Mouse (Mus musculus) lung, embryonic 15.5 days (tissue): ENCODE measurements at regions not wholly inside any gene's neighbourhood (a gene's known extent, or its start where the extent isn't known, plus 50 kb on each side); places are given as distances from the start of the nearest gene placed in this dataset.
"Not testable (repeated sequence)": the region's sequence is repeated elsewhere in the genome, so short reads cannot be mapped to it uniquely, and the experiment has no call there.

Experiments used
- ATAC-seq: fragments of 200-750 bp; cut with Nextera tagmentation; 2 replicates; pipeline ENCODE4 v1.8.0; 2017; ENCODE audit warnings: moderate number of reproducible peaks, borderline replicate concordance; ENCODE audit not compliant: low FRiP score, low TSS enrichment; ENCODE audit errors: extremely low read depth
- H3K27ac ChIP-seq: fragments of 300-500 bp; sonication (generic); 2 replicates; pipeline ENCODE4 v1.5.1; 2015; ENCODE audit warnings: moderate library complexity, mild to moderate bottlenecking, inconsistent platforms
- H3K27me3 ChIP-seq: fragments of 300-500 bp; sonication (generic); 2 replicates; pipeline ENCODE4 v1.6.1; 2015; ENCODE audit warnings: inconsistent platforms
- H3K36me3 ChIP-seq: fragments of 300-500 bp; sonication (generic); 2 replicates; pipeline ENCODE4 v1.6.1; 2015; ENCODE audit warnings: inconsistent platforms
- H3K4me1 ChIP-seq: fragments of 300-500 bp; sonication (generic); 2 replicates; pipeline ENCODE4 v1.6.1; 2015; ENCODE audit warnings: inconsistent platforms
- H3K4me2 ChIP-seq: fragments of 300-500 bp; sonication (generic); 2 replicates; pipeline ENCODE4 v1.6.1; 2015; ENCODE audit warnings: inconsistent platforms, mild to moderate bottlenecking, moderate library complexity
- H3K4me3 ChIP-seq: fragments of 300-500 bp; sonication (generic); 2 replicates; pipeline ENCODE4 v1.5.1; 2015; ENCODE audit warnings: mild to moderate bottlenecking, inconsistent platforms
- H3K9ac ChIP-seq: fragments of 300-500 bp; sonication (generic); 2 replicates; pipeline ENCODE4 v1.6.1; 2015; ENCODE audit warnings: inconsistent platforms
- H3K9me3 ChIP-seq: fragments of 300-500 bp; sonication (generic); 2 replicates; pipeline ENCODE4 v1.6.1; 2016; ENCODE audit warnings: inconsistent platforms
- WGBS: fragments of 180-500 bp; shearing (Covaris S2); methylation state at CpG from one replicate; pipeline ENCODE4 v1.1.7; 2015; 5-methylcytosine and 5-hydroxymethylcytosine counted together

- no peak overlapping the region for H3K9ac ChIP-seq
- no peak overlapping the region for H3K4me3 ChIP-seq
- ATAC-seq: no peak
- 71% methylated on average over 2 of the region's 2 CpGs for WGBS
- no peaks in the 10 kb centered on the region for H3K27me3 ChIP-seq
- H3K9me3 ChIP-seq: no peaks in the 10 kb centered on the region
- no peak overlapping the region for H3K27ac ChIP-seq
- no peaks in the 10 kb centered on the region for H3K4me1 ChIP-seq
- H3K36me3 ChIP-seq: no peaks in the 10 kb centered on the region
- H3K4me2 ChIP-seq: no peak overlapping the region
These were observed 412.5 kb downstream of the Inhba start for GRCm38 (mm10) chr13:16424147-16424546.

DNA sequence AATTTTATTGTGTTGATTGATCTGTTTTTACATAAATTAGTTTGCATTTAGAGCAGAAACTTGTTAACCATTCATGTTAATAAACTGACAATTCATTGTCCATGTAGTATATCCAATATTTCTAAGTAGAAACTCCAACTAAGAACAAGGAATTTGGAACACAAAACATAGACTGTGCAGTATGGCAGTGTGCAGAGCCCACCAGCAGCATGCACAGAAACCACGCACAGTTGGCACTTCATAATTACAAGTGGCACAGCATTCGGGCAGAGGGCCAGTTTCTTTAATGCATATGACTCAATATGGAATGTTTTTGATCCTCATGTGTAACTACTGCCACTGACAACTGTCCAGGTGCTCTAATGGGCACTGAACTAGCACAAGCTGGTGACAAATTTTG, 423.8 kb downstream of the Inhba start:
- Histone ChIP-seq H3K9ac (no peak overlapping the region), H3K9me3 (no peaks in the 10 kb centered on the region), H3K27me3 (no peaks in the 10 kb centered on the region), H3K4me1 (no peaks in the 10 kb centered on the region), H3K36me3 (no peaks in the 10 kb centered on the region), H3K27ac (no peak overlapping the region), H3K4me3 (no peak overlapping the region), H3K4me2 (no peak overlapping the region)
- no peak for ATAC-seq
- 67% methylated on average over 2 of the region's 2 CpGs for WGBS

- no peaks in the 10 kb centered on the region for H3K36me3 ChIP-seq
- no peaks in the 10 kb centered on the region for H3K4me1 ChIP-seq
- H3K4me3 ChIP-seq: no peak overlapping the region
- no peak overlapping the region for H3K9ac ChIP-seq
- ATAC-seq: no peak
- H3K9me3 ChIP-seq: no peaks in the 10 kb centered on the region
- no peaks in the 10 kb centered on the region for H3K27me3 ChIP-seq
- no peak overlapping the region for H3K4me2 ChIP-seq
- H3K27ac ChIP-seq: no peak overlapping the region
These were observed 441.6 kb downstream of the Inhba start for GRCm38 (mm10) chr13:16453234-16453633.

GRCm38 (mm10) chr13:16459743-16460142, 448.1 kb downstream of the Inhba start:
- no peaks in the 10 kb centered on the region for H3K36me3 ChIP-seq
- H3K4me1 ChIP-seq: no peaks in the 10 kb centered on the region
- H3K4me3 ChIP-seq: no peak overlapping the region
- H3K27me3 ChIP-seq: no peaks in the 10 kb centered on the region
- 76% methylated on average over 2 of the region's 2 CpGs for WGBS
- no peak for ATAC-seq
- no peaks in the 10 kb centered on the region for H3K9me3 ChIP-seq
- H3K27ac ChIP-seq: no peak overlapping the region
- H3K4me2 ChIP-seq: no peak overlapping the region
- H3K9ac ChIP-seq: no peak overlapping the region

DNA sequence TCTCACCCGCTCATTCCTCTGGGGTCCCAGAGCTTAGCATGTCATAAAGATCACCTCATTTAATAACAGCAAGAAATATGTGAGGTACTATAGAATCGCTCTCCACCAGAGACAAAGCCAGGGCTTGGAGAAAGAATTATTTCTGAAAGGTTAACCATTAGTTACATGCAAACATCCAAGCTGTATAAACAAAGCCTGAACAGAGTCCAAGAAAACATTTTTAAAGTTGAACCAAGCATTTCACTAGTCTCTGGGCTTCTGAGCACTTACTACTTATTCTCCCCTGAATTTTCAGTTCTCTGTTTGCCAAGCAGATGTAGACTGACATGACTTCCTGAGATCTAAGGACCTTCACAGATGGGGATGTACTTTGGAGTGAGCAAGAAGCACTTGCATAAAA, 450.0 kb downstream of the Inhba start:
- Histone ChIP-seq H3K4me3 (no peak overlapping the region), H3K27ac (no peak overlapping the region), H3K27me3 (no peaks in the 10 kb centered on the region), H3K36me3 (no peaks in the 10 kb centered on the region), H3K9ac (no peak overlapping the region), H3K4me1 (no peaks in the 10 kb centered on the region), H3K9me3 (no peaks in the 10 kb centered on the region), H3K4me2 (no peak overlapping the region)
- no peak for ATAC-seq
- 62% methylated on average over 2 of the region's 2 CpGs for WGBS

- H3K4me3 ChIP-seq: no peak overlapping the region
- no peak overlapping the region for H3K27ac ChIP-seq
- H3K4me1 ChIP-seq: no peaks in the 10 kb centered on the region
- no peaks in the 10 kb centered on the region for H3K36me3 ChIP-seq
- no peaks in the 10 kb centered on the region for H3K27me3 ChIP-seq
- 93% methylated on average over 1 of the region's 1 CpGs for WGBS
- H3K4me2 ChIP-seq: no peak overlapping the region
- ATAC-seq: no peak
- no peak overlapping the region for H3K9ac ChIP-seq
- no peaks in the 10 kb centered on the region for H3K9me3 ChIP-seq
These were observed 453.2 kb downstream of the Inhba start for GRCm38 (mm10) chr13:16464823-16465222.

DNA sequence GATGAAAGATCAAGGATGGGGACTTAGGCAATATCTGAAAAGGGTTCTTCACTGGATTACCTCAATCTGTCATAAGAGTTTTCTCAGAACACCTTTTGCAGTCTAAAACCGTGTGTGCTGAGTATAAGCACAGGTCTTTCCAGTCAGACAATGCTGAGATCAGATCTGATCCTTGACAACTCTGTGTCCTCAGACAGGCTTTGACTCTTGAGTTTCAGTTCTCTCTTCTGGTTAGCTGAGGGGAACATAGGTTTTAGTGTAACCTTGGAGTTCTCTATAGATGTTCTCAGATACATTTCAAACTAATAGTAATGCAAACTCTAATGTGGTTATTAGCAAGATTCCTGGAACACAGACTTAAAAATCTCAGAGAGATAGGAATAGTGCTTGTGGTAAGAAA, 453.7 kb downstream of the Inhba start:
- Histone ChIP-seq H3K4me3 (no peak overlapping the region), H3K36me3 (no peaks in the 10 kb centered on the region), H3K9ac (no peak overlapping the region), H3K9me3 (no peaks in the 10 kb centered on the region), H3K4me1 (no peaks in the 10 kb centered on the region), H3K4me2 (no peak overlapping the region), H3K27ac (no peak overlapping the region), H3K27me3 (no peaks in the 10 kb centered on the region)
- WGBS: 58% methylated on average over 1 of the region's 1 CpGs
- no peak for ATAC-seq

DNA sequence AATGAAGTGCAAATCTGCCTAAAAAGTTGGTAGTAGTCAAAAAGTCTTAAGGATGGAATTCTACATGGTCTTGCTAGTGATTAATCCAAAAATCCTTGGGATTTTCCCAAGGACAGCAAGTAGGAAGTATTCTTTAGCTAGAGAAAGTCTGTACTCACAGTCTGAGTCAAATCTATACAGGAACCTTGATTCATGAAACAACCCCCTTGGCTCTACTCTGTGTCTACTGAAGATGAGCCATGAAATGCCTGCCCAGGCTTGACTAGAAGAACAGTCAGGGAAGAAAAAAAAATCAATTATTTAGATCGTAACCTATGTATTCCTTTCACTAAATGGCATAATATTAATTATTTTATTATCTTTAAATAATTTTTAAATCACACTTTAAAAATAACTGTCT, 454.2 kb downstream of the Inhba start:
- H3K4me2 ChIP-seq: no peak overlapping the region
- 94% methylated on average over 1 of the region's 1 CpGs for WGBS
- H3K9me3 ChIP-seq: no peaks in the 10 kb centered on the region
- H3K27me3 ChIP-seq: no peaks in the 10 kb centered on the region
- H3K36me3 ChIP-seq: no peaks in the 10 kb centered on the region
- no peaks in the 10 kb centered on the region for H3K4me1 ChIP-seq
- no peak for ATAC-seq
- no peak overlapping the region for H3K27ac ChIP-seq
- H3K9ac ChIP-seq: no peak overlapping the region
- no peak overlapping the region for H3K4me3 ChIP-seq

DNA sequence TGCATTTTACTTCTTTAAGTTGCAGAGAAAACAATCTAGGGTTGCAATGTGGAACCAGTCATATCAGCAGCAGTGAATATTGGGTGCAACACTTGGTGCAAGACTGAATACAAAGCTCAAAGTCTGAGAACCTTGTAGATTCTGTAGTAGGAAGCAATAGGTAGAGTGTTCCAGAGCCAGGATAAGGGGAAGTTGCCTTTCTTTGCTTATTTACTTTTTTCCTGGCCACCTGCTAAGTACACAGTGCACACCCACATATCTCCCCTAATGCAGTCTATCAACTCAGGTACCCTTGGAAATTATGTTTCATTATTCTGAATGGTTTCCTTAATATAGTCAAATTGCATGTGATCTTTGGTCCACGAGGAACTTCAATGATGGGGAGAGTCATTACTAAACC, 464.9 kb downstream of the Inhba start:
- H3K9ac ChIP-seq: no peak overlapping the region
- ATAC-seq: no peak
- WGBS: 75% methylated on average over 1 of the region's 1 CpGs

GRCm38 (mm10) chr13:16487292-16487691, 475.6 kb downstream of the Inhba start:
- H3K27ac ChIP-seq: no peak overlapping the region
- H3K4me2 ChIP-seq: no peak overlapping the region
- H3K27me3 ChIP-seq: no peaks in the 10 kb centered on the region
- no peak for ATAC-seq
- H3K4me1 ChIP-seq: no peaks in the 10 kb centered on the region
- H3K9me3 ChIP-seq: no peaks in the 10 kb centered on the region
- H3K4me3 ChIP-seq: no peak overlapping the region
- no peaks in the 10 kb centered on the region for H3K36me3 ChIP-seq
- H3K9ac ChIP-seq: no peak overlapping the region

More for the DNA sequence above, 464.9 kb downstream of the Inhba start:
- Histone ChIP-seq H3K36me3 (no peaks in the 10 kb centered on the region), H3K4me2 (no peak overlapping the region), H3K4me1 (no peaks in the 10 kb centered on the region), H3K27ac (no peak overlapping the region), H3K9me3 (no peaks in the 10 kb centered on the region), H3K4me3 (no peak overlapping the region), H3K27me3 (no peaks in the 10 kb centered on the region)

- H3K36me3 ChIP-seq, ATAC-seq, H3K4me3 ChIP-seq, H3K9me3 ChIP-seq, H3K9ac ChIP-seq, H3K27ac ChIP-seq, H3K4me1 ChIP-seq, H3K27me3 ChIP-seq: not testable (repeated sequence)
- H3K4me2 ChIP-seq: peak overlapping the region; percentile 29; the same call in 1 of the 2 replicates
- WGBS: 44% methylated on average over 6 of the region's 6 CpGs
These were observed 479.0 kb downstream of the Inhba start for GRCm38 (mm10) chr13:16490680-16491079.

DNA sequence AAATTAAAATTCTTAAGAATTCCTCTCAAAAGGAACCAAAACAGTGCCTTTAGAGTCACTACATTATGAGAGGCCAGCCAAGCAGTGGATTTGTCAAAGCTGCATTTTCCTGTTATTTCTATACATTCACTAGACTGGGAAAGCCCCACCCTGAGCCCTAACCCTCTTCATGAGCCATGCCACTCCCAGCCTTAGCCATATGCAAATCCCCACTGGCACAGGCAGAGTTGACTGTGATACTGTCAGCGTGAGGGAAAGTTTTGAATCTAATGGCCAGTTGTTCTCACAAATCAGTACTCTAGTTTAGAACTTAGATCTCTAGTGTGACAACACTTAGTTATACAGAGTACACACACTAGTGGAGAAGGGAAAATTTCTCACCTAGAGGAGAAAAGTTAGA, 486.4 kb downstream of the Inhba start:
- no peak overlapping the region for H3K27ac ChIP-seq
- H3K4me1 ChIP-seq: no peaks in the 10 kb centered on the region
- no peak for ATAC-seq
- H3K4me2 ChIP-seq: no peak overlapping the region
- H3K4me3 ChIP-seq: no peak overlapping the region
- H3K36me3 ChIP-seq: no peaks in the 10 kb centered on the region
- H3K27me3 ChIP-seq: no peaks in the 10 kb centered on the region
- H3K9ac ChIP-seq: no peak overlapping the region
- WGBS: 63% methylated on average over 1 of the region's 1 CpGs
- no peaks in the 10 kb centered on the region for H3K9me3 ChIP-seq

DNA sequence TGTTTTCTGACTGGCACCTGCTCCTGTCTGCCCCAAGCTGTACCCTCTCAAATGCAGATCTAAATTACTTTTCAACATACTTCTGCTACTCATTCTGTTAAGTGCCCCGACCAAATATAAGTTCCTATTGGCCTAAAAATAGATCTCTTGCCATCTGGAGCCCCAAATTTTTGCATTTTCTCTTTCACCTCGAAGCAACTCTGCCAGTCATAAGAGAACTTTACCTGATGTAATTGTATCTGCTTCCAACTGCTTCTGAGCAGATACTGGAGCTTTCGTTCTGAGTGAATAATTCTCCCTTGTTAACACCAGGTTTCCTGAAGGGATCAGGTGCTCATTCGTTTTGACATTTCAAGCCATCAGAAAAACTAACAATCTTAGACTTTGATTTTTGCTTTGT, 501.2 kb downstream of the Inhba start:
- H3K4me1 ChIP-seq: no peaks in the 10 kb centered on the region
- no peaks in the 10 kb centered on the region for H3K9me3 ChIP-seq
- no peaks in the 10 kb centered on the region for H3K36me3 ChIP-seq
- WGBS: 52% methylated on average over 4 of the region's 4 CpGs
- no peak overlapping the region for H3K4me2 ChIP-seq
- H3K27ac ChIP-seq: no peak overlapping the region
- no peak overlapping the region for H3K9ac ChIP-seq
- no peak for ATAC-seq
- H3K27me3 ChIP-seq: no peaks in the 10 kb centered on the region
- no peak overlapping the region for H3K4me3 ChIP-seq
